Mouse (Mus musculus) liver, postnatal 0 days (tissue): ENCODE measurements around the gene Dnmt3l.
"Not testable (repeated sequence)": the region's sequence is repeated elsewhere in the genome, so short reads cannot be mapped to it uniquely, and the experiment has no call there.

Experiments used
- CTCF ChIP-seq: sonication (generic); IDR thresholded peaks from 2 replicates; pipeline ENCODE4 v1.5.1; 2016; ENCODE audit warnings: antibody characterized with exemption, low read depth
- EP300 ChIP-seq: IDR thresholded peaks from 2 replicates; pipeline ENCODE4 v1.6.1; 2016; ENCODE audit warnings: antibody characterized with exemption, low read depth, mild to moderate bottlenecking

- TF ChIP-seq CTCF, EP300: not testable (repeated sequence)
Observed at GRCm38 (mm10) chr10:78019984-78020383, 21.8 kb upstream of the Dnmt3l start.
